Mouse (Mus musculus) testis, adult 2 months (tissue): ENCODE data around the gene Oxnad1. TPM values are rescaled to one million over a fixed set of nuclear protein-coding genes. Genes with fewer than 3 reads are reported as not detected.

Source experiments
- H3K27ac ChIP-seq: fragments of 200-500 bp; 2 replicates; pipeline ENCODE4 v1.5.1; 2012; ENCODE audit warnings: low read depth, low read length; ENCODE audit not compliant: control insufficient read depth, insufficient read depth
- H3K27me3 ChIP-seq: fragments of 200-500 bp; 2 replicates; pipeline ENCODE4 v1.6.1; 2012; ENCODE audit warnings: mild to moderate bottlenecking, low read length, moderate library complexity; ENCODE audit not compliant: control insufficient read depth, insufficient read depth
- H3K36me3 ChIP-seq: fragments of 200-500 bp; 2 replicates; pipeline ENCODE4 v1.6.1; 2012; ENCODE audit warnings: mild to moderate bottlenecking, low read length; ENCODE audit not compliant: control insufficient read depth, insufficient read depth
- H3K4me1 ChIP-seq: fragments of 200-500 bp; 2 replicates; pipeline ENCODE4 v1.6.1; 2012; ENCODE audit warnings: low read length; ENCODE audit not compliant: control insufficient read depth, insufficient read depth
- H3K4me3 ChIP-seq: fragments of 200-500 bp; 2 replicates; pipeline ENCODE4 v1.5.1; 2012; ENCODE audit warnings: low read depth, mild to moderate bottlenecking, low read length, moderate library complexity, mixed read lengths; ENCODE audit not compliant: control insufficient read depth
- CTCF ChIP-seq: fragments of 200-500 bp; IDR thresholded peaks from 2 replicates; pipeline ENCODE4 v1.5.1; 2012; ENCODE audit warnings: low read depth, mild to moderate bottlenecking, inconsistent platforms, low read length, moderate library complexity; ENCODE audit not compliant: control insufficient read depth, insufficient read depth, insufficient replicate concordance
- POLR2A ChIP-seq: fragments of 200-500 bp; IDR thresholded peaks from 2 replicates; pipeline ENCODE4 v1.6.1; 2012; ENCODE audit warnings: low read depth, mild to moderate bottlenecking, inconsistent platforms, low read length, moderate library complexity; ENCODE audit not compliant: control insufficient read depth
- polyA plus RNA-seq: library from polyadenylated mRNA; depleted of rRNA; stranded (reverse); fragments of >200 nt; gene quantifications from 2 replicates; pipeline ENCODE4 v1.2.3, GENCODE M21; 2012; rRNA removed

Gene Oxnad1
- polyA plus RNA-seq = 23.9 and 24.0 TPM in 2 replicates

DNA sequence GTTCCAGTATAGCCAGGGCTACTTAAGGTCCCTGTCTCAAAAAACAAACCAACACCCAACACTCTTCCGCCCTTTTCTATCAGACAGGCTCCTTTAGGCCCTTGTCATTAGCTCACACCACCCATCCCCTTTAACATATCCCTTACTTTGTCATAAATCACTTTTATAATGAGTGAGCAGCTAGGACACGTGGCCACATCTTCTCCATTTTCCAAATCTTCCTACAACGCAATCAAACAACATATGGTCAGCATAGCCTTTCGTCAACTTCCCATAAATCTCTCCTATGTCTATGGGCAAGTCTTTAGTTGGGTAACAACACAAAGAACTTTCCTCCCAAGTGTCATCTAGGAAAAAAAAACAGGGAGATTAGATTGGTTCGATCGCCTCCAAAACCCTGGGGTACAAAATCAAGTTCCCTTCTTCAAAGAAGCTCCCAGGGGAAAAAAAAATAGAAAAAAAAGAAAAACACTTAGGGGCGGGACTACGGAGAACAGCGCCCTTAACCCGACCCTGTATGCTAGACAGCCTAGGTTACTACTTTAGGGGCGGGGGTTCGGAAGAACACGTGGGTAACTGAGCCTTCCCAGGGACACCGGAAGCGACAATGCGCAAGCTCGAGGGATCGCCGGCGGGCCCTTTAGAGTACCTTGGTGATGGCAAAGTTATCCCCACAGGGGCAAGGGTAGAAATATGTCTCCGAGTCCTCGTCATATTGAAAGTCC is at the start of gene Oxnad1:
Gene Oxnad1, plus strand, starts transcription at position 614 of the 725 bp plus-strand sequence.
- no peaks in the 10 kb centered on the region for H3K27me3 ChIP-seq
- H3K4me1 ChIP-seq = peaks cover 5% of the 10 kb centered on the region
- peaks cover 6% of the 10 kb centered on the region for H3K36me3 ChIP-seq
- TF ChIP-seq CTCF (no peak), POLR2A (no peak)
- H3K4me3 ChIP-seq = peak within 1 kb of the TSS; percentile 96
- peak within 1 kb of the TSS; percentile 90 for H3K27ac ChIP-seq

DNA sequence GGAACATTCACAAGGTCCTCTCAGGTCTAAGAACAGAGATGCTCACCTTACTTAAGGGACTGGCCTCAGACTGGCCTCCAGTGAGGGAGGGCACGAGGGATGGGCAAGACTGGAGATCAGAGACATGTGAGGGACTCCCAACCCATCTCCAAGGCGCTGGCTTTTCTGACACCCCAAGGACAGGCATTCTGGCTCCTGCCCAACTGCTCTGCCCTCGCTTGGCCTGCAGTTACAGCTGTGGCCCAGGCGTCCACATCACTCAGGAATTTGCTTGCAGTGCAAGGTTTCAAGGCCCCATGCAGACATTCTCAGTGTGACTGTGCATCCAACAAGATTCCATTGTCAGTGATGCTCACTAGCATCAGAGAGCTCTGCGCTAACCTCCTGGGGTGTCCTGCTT is 48.7 kb upstream of the Oxnad1 start:
- Histone ChIP-seq H3K27me3 (no peaks in the 10 kb centered on the region), H3K36me3 (no peaks in the 10 kb centered on the region), H3K4me1 (no peaks in the 10 kb centered on the region; the same call in 1 of the 2 replicates), H3K4me3 (peak overlapping the region; percentile 60), H3K27ac (no peak overlapping the region)
- no peak for TF ChIP-seq CTCF
- no peak for TF ChIP-seq POLR2A

DNA sequence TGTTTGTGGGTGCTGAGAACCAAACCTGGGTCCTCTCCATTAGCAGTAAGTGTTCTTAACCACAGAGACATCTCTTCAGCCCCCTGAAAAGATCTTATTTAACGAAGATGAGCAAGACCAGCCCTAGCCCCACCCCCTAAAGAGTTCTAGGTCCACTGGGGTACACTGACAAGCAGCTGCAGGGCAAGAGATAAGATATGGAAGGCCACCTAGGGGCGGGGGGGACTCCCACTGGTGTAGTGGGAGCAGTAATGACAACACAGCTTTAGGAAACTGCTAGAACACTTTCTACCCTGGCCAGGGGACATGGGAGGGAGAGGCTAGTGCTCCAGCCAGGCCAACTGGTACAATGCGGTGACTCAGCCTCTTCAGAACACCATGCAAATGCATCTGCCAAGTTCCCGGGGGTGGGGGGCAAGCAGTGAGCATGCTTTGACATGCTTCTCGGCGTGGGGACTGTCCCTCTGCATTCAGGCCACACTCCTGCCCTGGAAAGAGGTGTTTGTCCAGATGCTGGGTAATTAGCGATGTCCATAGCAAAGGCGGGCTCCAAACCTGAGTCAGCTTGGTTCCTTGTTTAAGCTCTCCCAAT is 47.4 kb upstream of the Oxnad1 start:
- H3K27ac ChIP-seq = no peak overlapping the region
- no peaks in the 10 kb centered on the region for H3K36me3 ChIP-seq
- H3K4me1 ChIP-seq = no peaks in the 10 kb centered on the region; the same call in 1 of the 2 replicates
- no peak overlapping the region for H3K4me3 ChIP-seq
- no peaks in the 10 kb centered on the region for H3K27me3 ChIP-seq
- TF ChIP-seq POLR2A = no peak
- no peak for TF ChIP-seq CTCF

DNA sequence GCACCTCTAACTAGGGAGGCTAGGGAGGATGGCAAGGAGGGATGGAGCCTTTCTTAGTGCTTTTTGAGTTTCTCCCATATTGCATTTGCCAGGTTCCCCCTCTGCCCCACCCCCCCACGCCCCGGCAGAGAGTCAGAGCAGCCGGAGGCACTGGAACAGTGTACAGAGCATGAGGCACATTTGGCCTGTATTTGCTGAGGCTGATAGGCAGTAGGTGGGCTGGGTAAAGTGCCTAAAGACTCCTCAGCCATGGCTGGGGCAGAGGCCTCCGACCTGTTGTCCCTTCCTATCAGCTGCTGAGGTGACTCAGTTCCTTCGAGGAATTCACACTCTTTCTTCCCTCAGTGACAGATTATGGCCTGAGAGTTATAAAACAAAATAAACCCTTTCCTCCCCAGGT is 43.1 kb upstream of the Oxnad1 start:
- Histone ChIP-seq H3K27ac (no peak overlapping the region), H3K36me3 (no peaks in the 10 kb centered on the region), H3K4me1 (peaks cover 3% of the 10 kb centered on the region), H3K4me3 (no peak overlapping the region), H3K27me3 (no peaks in the 10 kb centered on the region)
- no peak for TF ChIP-seq POLR2A
- no peak for TF ChIP-seq CTCF

DNA sequence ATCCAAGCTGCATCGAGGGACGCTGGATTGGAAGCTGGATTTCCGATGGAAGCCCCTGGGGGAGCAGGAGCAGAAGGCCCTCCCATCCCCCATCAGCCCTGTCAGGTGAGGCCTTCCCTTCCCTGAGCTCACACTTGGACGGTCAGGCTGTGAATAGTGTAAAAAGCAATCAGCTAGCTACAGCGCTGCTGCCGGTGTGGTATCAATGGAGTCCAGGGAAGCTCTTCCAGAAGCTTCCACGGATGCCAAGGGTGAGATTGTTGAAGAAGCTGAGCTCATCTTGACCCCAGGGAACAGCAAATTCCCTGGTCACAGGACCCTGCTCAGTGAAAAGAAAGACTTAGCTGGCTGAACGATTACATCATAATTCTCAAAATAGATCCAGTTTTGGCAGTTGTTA is 38.8 kb upstream of the Oxnad1 start:
- H3K36me3 ChIP-seq = no peaks in the 10 kb centered on the region
- H3K27ac ChIP-seq = no peak overlapping the region
- H3K27me3 ChIP-seq = no peaks in the 10 kb centered on the region
- TF ChIP-seq POLR2A = no peak
- TF ChIP-seq CTCF = no peak
- H3K4me1 ChIP-seq = peaks cover 3% of the 10 kb centered on the region
- no peak overlapping the region for H3K4me3 ChIP-seq

DNA sequence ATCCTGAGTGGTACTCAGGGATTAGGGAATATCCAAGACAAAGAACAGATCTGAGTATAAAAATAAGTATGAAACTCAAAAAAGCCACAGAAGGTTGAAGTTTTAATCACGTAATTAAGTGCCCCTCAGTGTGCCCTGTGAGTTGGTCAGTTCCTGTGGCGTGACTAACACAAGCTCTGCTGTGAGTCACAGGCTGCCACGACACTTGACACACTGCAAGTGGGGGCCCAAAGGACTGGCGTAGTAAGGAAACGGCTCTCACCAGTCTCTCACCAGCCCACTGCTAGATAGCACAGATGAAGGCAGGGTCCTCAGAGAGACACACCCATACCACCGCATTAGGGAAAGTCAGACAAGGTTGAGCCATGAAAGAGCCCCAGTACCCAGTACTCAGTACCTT is 35.0 kb upstream of the Oxnad1 start:
- Histone ChIP-seq H3K4me1 (peaks cover 3% of the 10 kb centered on the region), H3K4me3 (no peak overlapping the region), H3K27me3 (no peaks in the 10 kb centered on the region), H3K36me3 (no peaks in the 10 kb centered on the region), H3K27ac (no peak overlapping the region)
- TF ChIP-seq CTCF (no peak), POLR2A (no peak)

DNA sequence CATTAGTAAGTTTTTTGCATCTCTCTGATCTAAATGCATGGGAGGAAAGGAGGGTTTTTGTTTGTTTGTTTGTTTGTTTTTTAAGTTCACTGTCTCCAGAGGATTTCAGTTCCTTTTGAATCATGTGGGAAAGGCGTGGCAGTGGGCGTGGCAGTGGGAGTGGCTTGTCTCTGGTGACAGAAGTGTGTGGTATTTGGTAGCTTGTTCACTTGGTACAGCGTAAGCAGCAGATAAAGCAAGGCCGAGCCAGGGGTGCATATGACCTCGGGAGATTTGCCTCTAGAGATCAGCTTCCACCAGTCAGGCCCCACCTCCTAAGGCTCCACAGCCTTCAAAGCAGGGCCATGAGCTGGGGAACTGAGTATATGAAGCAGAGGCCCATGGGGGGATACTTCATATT is 31.3 kb upstream of the Oxnad1 start:
- no peak overlapping the region for H3K4me3 ChIP-seq
- TF ChIP-seq CTCF = no peak
- no peak for TF ChIP-seq POLR2A
- H3K36me3 ChIP-seq = no peaks in the 10 kb centered on the region
- peaks cover 8% of the 10 kb centered on the region for H3K4me1 ChIP-seq
- no peak overlapping the region for H3K27ac ChIP-seq
- H3K27me3 ChIP-seq = no peaks in the 10 kb centered on the region
